Mouse (Mus musculus) adrenal gland (tissue): ENCODE measurements around the gene Gpr84.
"Not testable (repeated sequence)": the region's sequence is repeated elsewhere in the genome, so short reads cannot be mapped to it uniquely, and the experiment has no call there.

Experiments used
- intact Hi-C: fragments of 180-260 bp; cut with DNase I; formaldehyde crosslinking; loops from one replicate; pipeline ENCODE4 v1.15.1; 2025

Gene Gpr84

DNA sequence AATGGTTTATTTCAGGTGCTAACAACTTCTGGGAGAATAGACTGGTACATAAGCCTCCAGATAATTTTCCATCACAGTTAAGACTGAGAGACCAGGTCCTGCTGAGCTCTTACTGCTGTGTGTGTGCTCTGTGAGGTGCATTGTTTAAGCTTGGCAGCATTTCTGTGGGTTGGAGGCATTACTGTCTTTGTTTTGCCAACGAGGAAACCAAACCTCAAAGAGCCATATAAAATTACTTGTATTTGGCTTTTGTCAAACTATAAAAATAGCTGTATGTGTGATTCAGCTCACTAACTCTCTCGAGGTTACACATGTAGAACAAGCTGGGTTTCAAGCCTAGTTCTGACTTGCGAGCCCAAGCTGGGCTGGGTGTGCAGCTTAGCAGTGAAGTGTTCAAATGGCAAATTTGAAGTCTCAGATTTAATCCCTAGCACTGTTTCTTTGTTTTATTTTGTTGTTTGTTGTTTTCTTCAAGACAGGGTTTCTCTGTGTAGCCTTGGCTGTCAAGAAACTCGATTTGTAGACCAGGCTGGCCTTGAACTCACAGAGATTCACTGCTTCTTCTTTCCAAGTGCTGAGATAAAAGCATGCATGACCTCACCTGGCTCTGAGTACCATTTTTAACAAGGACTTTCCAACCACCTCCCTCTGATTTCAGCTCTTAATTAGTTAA is 17.6 kb downstream of the Gpr84 start:
- intact Hi-C loops, result no loop called here

DNA sequence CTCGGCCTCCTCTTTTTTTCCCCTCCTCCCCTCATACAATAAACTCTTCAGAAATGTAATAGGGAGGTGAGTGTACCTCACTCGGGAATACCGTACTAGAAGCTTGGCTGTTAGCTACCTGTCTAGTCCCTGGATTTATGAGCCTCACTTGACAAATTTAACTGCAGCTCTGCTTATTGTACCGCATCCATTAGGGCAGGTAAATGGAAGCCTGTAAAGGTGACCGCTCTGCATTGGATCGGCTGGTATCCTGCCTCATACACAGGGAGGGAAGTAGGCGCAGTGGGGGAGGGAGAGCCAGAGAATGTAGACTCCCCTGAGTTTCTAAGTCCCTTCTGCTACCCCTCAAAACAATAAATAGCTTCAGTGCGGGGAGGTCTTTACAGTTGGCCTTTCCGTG is 19.6 kb downstream of the Gpr84 start:
- intact Hi-C loops, result no loop called here

DNA sequence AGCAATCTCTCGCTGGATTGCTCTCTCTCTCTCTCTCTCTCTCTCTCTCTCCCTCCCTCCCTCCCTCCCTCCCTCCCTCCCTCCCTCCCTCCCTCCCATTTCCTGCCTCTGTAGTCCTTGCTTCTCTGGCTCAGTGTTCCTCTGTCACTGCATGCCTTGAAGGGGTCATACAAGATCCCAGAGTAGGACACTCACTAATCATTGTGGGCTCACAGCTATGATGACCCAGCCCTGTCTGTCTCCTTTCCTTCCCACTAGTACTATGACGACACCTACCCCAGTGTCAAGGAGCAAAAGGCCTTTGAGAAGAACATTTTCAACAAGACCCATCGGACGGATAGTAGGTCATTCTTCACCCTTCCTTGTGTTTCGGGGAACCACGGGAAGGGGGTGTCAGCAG is 20.0 kb downstream of the Gpr84 start:
- intact Hi-C loops, result no loop called here

DNA sequence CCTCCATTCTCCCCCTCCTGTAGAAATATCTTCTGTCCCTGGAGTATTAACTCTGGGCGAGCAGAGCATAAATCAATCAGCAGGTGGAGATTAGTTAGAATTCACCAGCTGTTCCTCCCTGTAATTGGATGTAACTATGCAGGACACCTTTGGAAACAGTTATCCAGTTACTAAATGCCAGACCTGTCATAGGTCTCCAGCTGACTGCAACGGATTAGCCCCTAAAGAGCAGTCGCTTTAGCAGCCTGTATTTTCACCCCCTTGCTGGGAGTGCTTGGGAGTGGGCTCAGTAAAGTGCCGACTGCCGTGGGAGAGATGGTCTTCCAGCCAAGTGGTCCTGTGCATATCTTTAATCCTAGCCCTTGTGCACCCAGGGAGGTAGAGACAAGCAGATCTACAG is 20.8 kb downstream of the Gpr84 start:
- intact Hi-C loops, result no loop called here

DNA sequence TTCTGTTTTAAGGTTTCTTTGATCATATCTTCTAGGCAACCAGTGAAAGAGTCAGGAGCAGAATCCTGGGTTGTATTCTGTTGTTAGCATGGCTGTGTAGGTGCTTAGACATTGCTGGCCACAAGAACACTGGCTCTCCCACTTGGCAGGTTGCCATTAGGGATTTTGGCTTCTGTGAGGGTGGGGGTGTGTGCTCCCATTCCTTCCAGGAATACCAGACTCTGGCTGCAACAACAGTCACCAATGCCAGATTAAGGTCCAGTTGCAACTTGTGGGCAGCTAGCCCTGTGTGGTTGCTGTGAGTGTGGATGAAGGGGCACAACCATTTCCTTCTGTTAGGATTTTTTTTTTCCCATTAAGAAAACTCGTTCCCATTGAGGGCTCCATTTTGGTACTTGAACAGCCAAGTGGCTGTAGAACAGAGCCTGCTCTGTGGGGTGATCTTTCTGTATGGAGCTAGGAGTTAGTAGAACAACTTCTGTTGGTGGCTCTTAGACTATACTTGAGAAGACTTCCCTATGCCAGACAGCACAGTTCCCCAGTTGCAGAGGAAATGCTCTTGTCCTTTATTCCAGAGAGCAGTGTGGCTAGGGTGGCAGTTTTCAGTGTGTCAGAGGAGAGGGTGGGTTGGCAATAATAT is 24.5 kb downstream of the Gpr84 start:
- intact Hi-C loops, result loop anchor here (2.0 kb wide), 1 partner anchor 21 kb away; no protein-coding TSS in a partner anchor

DNA sequence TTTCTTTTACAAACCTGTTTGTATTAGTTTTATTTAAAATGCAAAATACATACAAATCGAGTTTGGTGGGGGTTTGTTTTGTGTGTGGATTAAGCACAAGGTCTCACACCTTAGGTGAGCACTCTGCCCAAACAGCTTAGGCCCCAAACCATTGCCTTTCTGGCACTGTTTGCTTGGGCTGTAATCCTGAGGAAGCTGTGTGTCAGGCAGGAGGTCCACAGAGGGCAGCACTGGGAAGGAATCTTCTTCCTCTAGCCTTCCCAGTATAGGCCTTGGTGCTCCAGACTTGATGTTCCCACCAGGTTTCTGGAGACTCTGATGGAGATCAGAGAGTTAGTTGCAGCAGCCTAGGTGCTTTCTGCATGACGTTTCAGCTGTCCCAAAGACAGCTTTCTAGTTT is 25.8 kb downstream of the Gpr84 start:
- intact Hi-C loops, result loop anchor here (2.0 kb wide), 1 partner anchor 22 kb away; no protein-coding TSS in a partner anchor

DNA sequence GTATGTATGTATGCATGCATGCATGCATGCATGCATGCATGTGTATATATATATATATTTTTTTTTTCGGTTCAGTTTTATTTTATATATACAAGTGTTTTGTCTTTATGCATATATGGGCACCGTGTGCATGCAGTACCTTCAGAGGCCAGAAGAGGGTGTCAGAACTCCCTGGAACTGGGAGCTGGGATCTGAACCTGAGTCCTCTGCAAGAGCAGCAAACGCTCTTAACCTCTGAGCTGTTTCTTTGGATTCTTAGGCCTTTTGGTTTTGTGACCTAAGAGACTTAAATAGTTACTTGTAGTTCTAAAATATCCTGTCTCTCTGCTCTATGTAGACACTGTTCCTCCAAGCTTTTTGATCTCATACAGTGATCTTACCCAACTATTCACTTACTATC is 26.3 kb downstream of the Gpr84 start:
- intact Hi-C loops, result loop anchor here (2.0 kb wide), 1 partner anchor 23 kb away; no protein-coding TSS in a partner anchor

DNA sequence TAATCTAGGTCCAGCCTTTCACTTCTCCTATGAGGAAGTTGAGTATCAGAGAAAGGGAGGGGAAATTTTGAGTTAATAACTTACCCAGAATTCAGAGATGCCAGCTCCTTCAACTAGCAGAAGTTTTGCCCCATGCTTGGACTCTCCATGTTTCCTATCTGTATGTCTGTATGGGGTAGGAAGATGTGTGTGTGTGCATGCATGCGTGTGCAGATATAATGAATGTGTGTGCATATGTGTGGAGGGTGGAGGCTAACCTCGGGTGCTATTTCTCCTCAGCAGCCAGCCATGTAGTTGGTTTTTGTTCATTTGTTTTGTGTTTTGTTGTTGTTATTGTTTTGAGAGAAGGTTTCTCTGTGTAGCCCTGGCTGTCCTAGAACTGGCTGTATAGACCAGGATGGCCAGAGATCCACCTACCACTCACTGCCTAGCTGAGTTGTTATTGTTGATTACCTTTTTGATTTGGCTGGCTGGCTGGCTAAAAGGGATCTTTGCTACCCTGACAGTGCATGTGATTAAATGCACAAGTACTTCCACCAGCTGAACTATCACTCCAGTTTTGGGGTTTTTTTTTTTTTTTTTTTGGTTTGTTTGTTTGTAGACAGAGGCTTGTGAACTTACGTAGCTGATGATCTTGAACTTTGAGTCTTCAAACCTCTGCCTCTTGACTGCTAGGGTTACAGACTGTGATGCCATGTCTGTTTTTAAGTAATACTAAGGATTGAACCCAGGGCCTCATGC is 28.8 kb downstream of the Gpr84 start:
- intact Hi-C loops, result no loop called here

DNA sequence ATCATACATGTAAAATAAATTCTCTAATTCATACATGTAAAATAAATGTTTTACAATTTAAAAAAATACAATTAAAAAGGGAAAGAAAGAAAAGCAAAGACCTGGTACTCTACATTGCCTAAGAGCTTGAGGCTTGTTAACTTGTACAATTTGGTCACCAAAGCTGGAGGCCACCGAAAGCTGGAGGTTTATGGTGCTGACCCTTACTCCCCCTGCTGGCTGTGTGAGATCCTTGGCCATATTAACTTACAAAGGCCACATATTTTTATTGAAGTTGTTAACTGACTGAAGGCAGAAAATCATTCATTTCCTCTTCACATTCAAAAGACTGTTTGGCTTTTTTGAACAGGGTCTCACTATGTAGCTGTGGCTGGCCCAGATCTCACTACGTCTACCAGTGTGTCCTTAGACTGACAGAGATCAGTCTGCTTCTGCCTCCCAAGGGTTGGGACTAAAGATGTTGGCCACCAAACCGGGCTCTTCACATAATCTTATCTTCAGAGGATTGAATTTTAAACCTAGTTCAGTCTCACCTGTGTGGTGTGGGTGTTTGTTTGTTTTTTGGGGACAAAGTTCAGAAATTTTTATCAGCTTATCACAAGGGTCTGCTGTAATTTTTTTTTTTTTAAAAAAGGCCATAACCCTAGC is 29.5 kb downstream of the Gpr84 start:
- intact Hi-C loops, result no loop called here

DNA sequence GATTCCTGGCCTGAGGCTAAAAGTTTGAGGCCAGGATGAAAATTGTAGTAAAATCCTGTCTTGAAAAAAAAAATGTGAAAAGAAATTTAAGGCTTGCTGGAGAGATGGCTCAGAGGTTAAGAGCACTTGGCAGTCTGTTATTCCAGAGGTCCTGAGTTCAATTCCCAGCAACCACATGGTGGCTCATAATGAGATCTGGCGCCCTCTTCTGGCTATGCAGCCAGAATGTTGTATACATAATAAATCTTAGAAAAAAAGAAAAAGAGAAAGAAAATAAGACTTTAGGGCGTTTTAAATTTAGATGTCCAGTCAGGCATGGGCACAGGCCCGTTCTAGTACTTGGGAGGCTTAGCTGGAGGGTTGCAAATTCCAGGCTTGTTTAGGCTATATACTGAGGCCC is 30.7 kb downstream of the Gpr84 start:
- intact Hi-C loops, result no loop called here

DNA sequence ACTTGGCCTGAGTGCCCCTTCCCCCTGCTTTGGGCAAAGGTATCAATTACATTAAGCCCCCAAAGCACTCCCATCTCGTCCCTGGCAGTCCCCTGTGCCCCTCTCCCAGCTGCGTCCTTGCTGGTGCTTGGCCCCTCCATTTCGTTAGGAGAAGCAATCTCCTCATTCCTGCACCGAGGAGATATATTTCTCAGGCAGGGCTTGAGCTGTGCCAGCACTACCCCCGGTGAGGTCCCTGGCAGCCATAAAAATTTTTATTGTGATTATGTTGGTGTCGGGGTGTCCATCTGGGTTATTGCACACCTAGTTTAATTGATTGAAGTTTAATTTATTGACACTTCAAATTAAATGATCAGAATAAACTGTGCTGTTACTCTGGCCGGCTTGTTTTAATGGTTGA is 32.5 kb downstream of the Gpr84 start:
- intact Hi-C loops, result no loop called here

DNA sequence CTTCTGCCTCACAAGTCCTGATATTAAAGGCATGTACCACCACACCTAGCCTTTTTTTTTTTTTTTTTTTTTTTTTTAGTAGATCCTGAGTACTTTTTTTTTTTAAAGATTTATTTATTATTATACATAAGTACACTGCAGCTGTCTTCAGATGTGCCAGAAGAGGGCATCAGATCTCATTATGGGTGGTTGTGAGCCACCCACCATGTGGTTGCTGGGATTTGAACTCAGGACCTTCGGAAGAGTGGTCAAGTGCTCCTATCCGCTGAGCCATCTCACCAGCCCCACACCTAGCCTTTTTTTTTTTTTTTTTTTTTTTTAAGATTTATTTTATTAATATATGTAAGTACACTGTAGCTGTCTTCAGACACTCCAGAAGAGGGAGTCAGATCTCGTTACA is 34.5 kb downstream of the Gpr84 start:
- intact Hi-C loops, result not testable (repeated sequence)

DNA sequence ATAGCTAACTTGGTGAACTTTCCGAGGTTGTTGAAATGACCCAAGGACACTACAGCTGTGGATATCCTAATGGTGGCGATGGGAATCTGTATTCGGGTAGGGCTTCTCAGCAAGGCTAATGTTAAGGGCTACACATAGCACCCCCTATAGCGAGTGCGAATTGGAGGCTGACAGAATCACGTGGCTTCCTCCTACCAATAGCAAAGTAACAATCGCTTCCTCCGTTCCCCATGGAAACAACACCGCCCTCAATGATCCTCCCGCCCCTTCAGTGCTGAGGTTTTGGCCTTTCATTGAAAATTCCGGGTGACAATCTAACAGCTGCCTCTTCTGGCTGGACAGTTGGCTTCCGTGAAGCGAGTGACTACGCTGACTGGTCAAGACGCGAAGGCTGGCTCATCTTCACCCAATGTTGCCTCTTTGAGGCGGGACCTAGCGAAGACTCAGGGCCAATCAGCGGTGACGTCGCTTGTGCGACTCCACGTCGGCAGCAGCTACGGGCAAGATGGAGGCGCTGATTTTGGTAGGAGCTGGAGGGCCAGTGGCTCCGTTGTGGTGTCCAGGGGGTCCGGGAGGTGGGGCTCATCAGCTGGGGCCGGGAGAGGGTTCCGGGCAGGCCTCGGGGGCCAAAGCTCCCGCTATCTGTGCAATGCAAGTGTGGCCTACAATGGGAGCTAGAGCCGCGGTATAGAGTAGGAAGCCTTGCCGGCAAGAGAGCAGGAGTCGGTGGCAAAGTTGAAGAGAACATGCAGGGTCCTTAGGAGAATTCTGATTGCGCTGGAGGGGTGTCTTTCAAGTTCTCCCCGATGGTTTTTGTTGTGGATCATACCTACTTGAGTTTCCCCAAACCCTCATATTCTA is 37.8 kb downstream of the Gpr84 start, which contains the start of gene Copz1:
Gene Copz1, plus strand, starts transcription at position 296 of the 861 bp plus-strand sequence.
- intact Hi-C loops, result no loop called here

DNA sequence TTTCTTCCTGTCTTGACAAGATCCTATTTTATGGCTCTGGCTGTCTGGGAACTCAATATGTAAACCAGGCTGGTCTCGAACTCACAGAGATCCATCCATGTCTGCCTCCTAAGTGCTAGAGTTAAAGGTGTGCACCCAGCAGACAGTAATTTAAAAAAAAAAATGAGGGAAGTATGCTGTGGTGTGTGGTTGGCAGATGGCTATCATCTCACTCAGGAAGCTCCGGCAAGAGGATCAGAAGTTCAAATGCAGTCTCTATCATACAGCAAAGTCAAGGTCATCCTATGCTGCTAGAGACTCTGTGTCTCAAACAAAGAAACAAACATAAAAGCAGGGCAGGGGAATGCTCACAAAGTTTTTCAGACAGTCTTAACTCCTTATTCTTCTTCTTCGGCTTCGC is 41.5 kb downstream of the Gpr84 start:
- intact Hi-C loops, result no loop called here

DNA sequence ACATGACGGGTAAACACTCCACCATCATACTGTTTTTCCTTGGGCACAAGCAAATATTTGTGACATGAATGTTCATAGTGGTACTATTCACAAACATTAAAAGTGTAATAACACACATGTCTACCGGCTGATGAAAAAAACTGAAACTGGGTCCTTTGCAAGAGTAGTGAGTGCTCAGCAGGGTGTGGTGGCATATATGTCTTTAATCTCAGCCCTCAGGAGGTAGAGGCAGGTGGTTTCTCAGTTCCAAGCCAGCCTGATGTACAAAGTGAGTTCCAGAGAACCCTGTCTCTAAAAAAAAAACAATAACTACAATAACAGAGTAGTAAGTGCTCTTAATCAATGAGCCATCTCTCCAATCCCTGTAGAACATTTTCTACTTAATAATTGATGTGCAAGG is 45.6 kb downstream of the Gpr84 start:
- intact Hi-C loops, result no loop called here

DNA sequence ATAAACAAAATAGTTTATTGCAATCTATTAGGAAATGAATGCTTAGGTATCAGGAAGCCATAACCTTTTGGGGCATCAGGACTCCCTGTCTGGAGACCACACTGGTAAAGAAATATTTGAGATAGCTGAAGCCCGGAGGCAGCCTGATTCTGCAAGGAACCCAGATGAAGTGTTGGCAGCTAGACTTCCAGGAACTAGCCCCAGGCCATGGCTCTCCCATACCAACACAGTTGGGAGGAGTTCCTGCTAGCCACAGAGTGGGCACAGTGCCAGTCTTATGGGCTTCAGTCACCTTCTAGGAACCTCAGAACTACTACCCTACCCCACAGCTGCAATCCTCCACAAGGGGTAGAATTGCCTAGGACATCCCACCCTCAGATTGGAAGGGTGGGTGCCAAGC is 50.4 kb downstream of the Gpr84 start:
- intact Hi-C loops, result no loop called here

DNA sequence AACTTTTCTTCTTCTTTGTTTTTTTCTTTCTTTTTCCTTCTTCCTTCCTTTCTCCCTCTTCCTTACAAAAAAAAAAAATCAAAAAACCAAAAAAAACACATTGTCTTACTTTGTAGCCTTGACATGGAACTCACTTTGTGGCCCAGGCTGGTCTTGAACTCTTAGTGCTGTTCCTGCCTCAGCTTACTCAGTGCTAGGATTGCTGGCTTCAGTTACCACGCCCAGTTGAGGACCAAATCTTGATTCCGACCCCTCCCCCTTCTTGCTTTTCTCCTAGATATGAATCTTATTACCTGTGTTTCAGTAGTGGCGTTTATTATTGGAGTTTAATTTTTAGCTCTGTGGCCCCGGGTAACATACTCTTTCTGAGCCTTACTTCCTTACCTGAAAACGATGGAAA is 51.2 kb downstream of the Gpr84 start:
- intact Hi-C loops, result no loop called here
